Mouse (Mus musculus) C2C12 (cell line): ENCODE results near the gene Itgae.

Source experiments
- CEBPB ChIP-seq: IDR thresholded peaks from one replicate; pipeline ENCODE4 v1.6.1; 2011; ENCODE audit warnings: low read depth, mild to moderate bottlenecking, control low read depth, moderate library complexity
- CTCF ChIP-seq: IDR thresholded peaks from one replicate; pipeline ENCODE4 v1.5.1; 2011; ENCODE audit not compliant: control insufficient read depth, insufficient read depth, insufficient read length
- MAX ChIP-seq: IDR thresholded peaks from one replicate; pipeline ENCODE4 v1.6.1; 2011; ENCODE audit warnings: mild to moderate bottlenecking, control low read depth
- MYOD1 ChIP-seq: IDR thresholded peaks from one replicate; pipeline ENCODE4 v1.6.1; 2011; ENCODE audit warnings: low read depth; ENCODE audit not compliant: control insufficient read depth, insufficient read length
- USF1 ChIP-seq: IDR thresholded peaks from one replicate; pipeline ENCODE4 v1.6.1; 2011; ENCODE audit warnings: low read depth, mild to moderate bottlenecking, control low read depth, moderate library complexity

DNA sequence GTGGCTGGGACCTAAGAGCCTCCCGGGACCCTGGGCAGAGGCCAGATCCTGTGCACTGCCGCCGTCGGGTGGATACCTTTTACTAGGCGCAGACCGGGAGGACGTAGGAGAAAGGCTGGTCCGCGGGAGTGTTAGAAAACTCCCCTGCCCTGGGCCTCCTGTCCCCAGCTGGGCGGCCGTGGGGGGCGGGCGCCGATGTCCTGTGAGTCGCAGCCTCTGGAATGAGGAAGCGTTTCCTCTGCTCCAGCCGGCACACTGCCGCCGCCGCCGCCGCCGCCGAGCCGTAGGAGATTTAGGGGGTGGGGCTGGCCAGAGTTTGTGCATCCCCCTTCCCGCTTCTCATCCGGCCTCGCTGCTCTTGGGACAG lies 87.1 kb downstream of the Itgae start:
- TF ChIP-seq CTCF, result no peak
- TF ChIP-seq MYOD1, result no peak
- TF ChIP-seq USF1, result no peak
- no peak for TF ChIP-seq MAX
- TF ChIP-seq CEBPB, result no peak
